Mouse (Mus musculus) lung, postnatal 0 days (tissue): ENCODE data around the gene Thnsl2.

Experiments
- CTCF ChIP-seq: IDR thresholded peaks from 2 replicates; pipeline ENCODE4 v1.5.1; 2016; ENCODE audit warnings: antibody characterized with exemption, mild to moderate bottlenecking
- EP300 ChIP-seq: IDR thresholded peaks from 2 replicates; pipeline ENCODE4 v1.6.1; 2016; ENCODE audit warnings: antibody characterized with exemption, mild to moderate bottlenecking, control low read depth

GRCm38 (mm10) chr6:71154861-71155260 is 10.6 kb upstream of the Thnsl2 start:
- TF ChIP-seq CTCF (no peak), EP300 (no peak)
